In the genomic region with DNA sequence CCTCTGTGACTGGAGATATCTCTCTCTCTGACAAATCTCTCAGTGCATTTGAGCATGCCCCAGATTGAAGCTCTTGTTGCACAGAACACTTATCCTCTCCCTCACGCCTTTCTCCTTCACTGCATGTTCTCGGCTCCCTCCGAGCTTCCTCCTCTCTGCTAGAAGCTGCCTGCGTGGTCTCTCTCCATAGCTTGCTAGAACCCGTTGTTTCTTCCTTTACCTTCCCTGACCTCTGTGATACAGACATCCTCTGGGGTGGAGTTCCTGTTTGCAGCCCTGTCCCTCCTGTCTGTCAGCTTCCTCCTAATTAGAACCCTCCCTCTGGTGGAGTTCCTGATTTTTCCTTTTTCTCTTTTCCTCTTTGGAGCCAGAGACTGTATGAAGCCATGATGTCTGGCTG, we compare ENCODE assay signal across 14 mouse cellular contexts.
A peak's percentile ranks its signal among the peaks of the same experiment; 100 is the strongest.
DNase-seq lines count a peak whose midpoint lies in the region; ATAC-seq and TF ChIP-seq lines count a peak whose summit lies in the region.
"Had no signal": no experiment of that assay in that cellular context is flagged by ENCODE, and none has a peak within 500 bp of the region (broad histone marks: within the 10 kb centered on the region; RNA-seq: fewer than 3 reads in every experiment).

No protein-coding gene starts in this region.

- H3K27me3 ChIP-seq in heart, embryonic 15.5 days = no peaks in the 10 kb centered on the region
- H3K27me3 ChIP-seq in limb, embryonic 10.5 days (ENCODE audit: low read depth, poor library complexity, severe bottlenecking) = no peaks in the 10 kb centered on the region
- H3K27me3 ChIP-seq in forebrain, postnatal 0 days (ENCODE audit: insufficient read depth, low read length) = no peaks in the 10 kb centered on the region
- H3K27me3 ChIP-seq: CH12.LX; limb, embryonic 13.5 days; midbrain, embryonic 15.5 days had no signal

- no peaks in the 10 kb centered on the region for H3K9me3 ChIP-seq in heart, embryonic 15.5 days (replicated peaks)
- no peaks in the 10 kb centered on the region for H3K9me3 ChIP-seq in limb, embryonic 10.5 days (replicated peaks)
- H3K9me3 ChIP-seq in forebrain, postnatal 0 days (ENCODE audit: low read length) = no peaks in the 10 kb centered on the region
- H3K9me3 ChIP-seq: limb, embryonic 13.5 days; midbrain, embryonic 15.5 days had no signal

- no peak overlapping the region for H3K4me2 ChIP-seq in heart, embryonic 15.5 days
- H3K4me2 ChIP-seq in forebrain, postnatal 0 days (ENCODE audit: low read depth) = no peak overlapping the region
- H3K4me2 ChIP-seq: limb, embryonic 13.5 days; midbrain, embryonic 15.5 days had no signal

- TF ChIP-seq POLR2A in cortical plate, adult 2 months (IDR thresholded peaks at IDR 0.05; ENCODE audit: extremely low read depth, insufficient read depth, low read length) = no peak

- H3K27ac ChIP-seq in layer of hippocampus, adult 2 months = peak overlapping the region; percentile 43
- H3K27ac ChIP-seq in cortical plate, adult 2 months (ENCODE audit: insufficient read depth, low read length) = 0 out of 2 replicates have a peak overlapping the region, but pooled peaks have one; percentile 28
- H3K27ac ChIP-seq in heart, embryonic 15.5 days = peak overlapping the region; percentile 47
- no peak overlapping the region for H3K27ac ChIP-seq in limb, embryonic 10.5 days
- H3K27ac ChIP-seq in forebrain, postnatal 0 days (ENCODE audit: low read depth, low read length) = no peak overlapping the region
- H3K27ac ChIP-seq: limb, embryonic 13.5 days; midbrain, embryonic 15.5 days had no signal

- no peak overlapping the region for H3K4me3 ChIP-seq in layer of hippocampus, adult 2 months
- no peak overlapping the region for H3K4me3 ChIP-seq in cortical plate, adult 2 months (ENCODE audit: insufficient read depth, low read length)
- H3K4me3 ChIP-seq in heart, embryonic 15.5 days = no peak overlapping the region
- no peak overlapping the region for H3K4me3 ChIP-seq in limb, embryonic 10.5 days
- H3K4me3 ChIP-seq in forebrain, postnatal 0 days (ENCODE audit: low read depth, low read length) = no peak overlapping the region
- H3K4me3 ChIP-seq: limb, embryonic 13.5 days; midbrain, embryonic 15.5 days had no signal

- WGBS in heart, embryonic 15.5 days = 25% methylated on average over 5 of the region's 5 CpGs
- 64% methylated on average over 5 of the region's 5 CpGs for WGBS in limb, embryonic 10.5 days
- WGBS in forebrain, postnatal 0 days = 71% methylated on average over 5 of the region's 5 CpGs

- ATAC-seq in heart, embryonic 15.5 days (replicated peaks; ENCODE audit: insufficient number of reproducible peaks, insufficient read depth, low FRiP score, low read depth) = no peak
- peak; percentile 82 for ATAC-seq in megakaryocyte, adult 5-6 weeks (ENCODE audit: poor library complexity, severe bottlenecking)
- no peak for ATAC-seq in forebrain, postnatal 0 days
- ATAC-seq: midbrain, embryonic 15.5 days had no signal

- H3K4me1 ChIP-seq in cortical plate, adult 2 months (ENCODE audit: control insufficient read depth, insufficient read depth, low read length) = peaks cover 11% of the 10 kb centered on the region
- peaks cover 53% of the 10 kb centered on the region for H3K4me1 ChIP-seq in heart, embryonic 15.5 days (replicated peaks)
- H3K4me1 ChIP-seq in limb, embryonic 10.5 days = peaks cover 51% of the 10 kb centered on the region
- H3K4me1 ChIP-seq in forebrain, postnatal 0 days (ENCODE audit: insufficient read depth) = peaks cover 17% of the 10 kb centered on the region

- TF ChIP-seq CTCF in layer of hippocampus, adult 2 months (conservative IDR thresholded peaks at IDR 0.05) = no peak; the same call in 1 of the 2 replicates
- TF ChIP-seq CTCF in cortical plate, adult 2 months (IDR thresholded peaks at IDR 0.05; ENCODE audit: extremely low read depth, insufficient read depth, low read length) = no peak
- TF ChIP-seq CTCF in forebrain, postnatal 0 days (IDR thresholded peaks at IDR 0.05; ENCODE audit: low read depth) = no peak

- H3K9ac ChIP-seq in heart, embryonic 15.5 days = no peak overlapping the region
- no peak overlapping the region for H3K9ac ChIP-seq in forebrain, postnatal 0 days
- H3K9ac ChIP-seq: limb, embryonic 13.5 days; midbrain, embryonic 15.5 days had no signal

- no peaks in the 10 kb centered on the region for H3K36me3 ChIP-seq in heart, embryonic 15.5 days
- H3K36me3 ChIP-seq in limb, embryonic 10.5 days = no peaks in the 10 kb centered on the region
- no peaks in the 10 kb centered on the region for H3K36me3 ChIP-seq in forebrain, postnatal 0 days (ENCODE audit: insufficient read depth)
- H3K36me3 ChIP-seq: limb, embryonic 13.5 days; midbrain, embryonic 15.5 days had no signal

- no peak for DNase-seq in layer of hippocampus, adult 2 months (ENCODE audit: low spot score in 2 of 2)
- DNase-seq in layer of hippocampus, adult 9-11 months = no peak
- no peak for DNase-seq in limb, embryonic 10.5 days (ENCODE audit: low spot score)
- DNase-seq in forebrain, postnatal 0 days = no peak
- DNase-seq: cerebellum, adult 9-10 months; kidney, adult 18-20 months; right cerebral cortex, postnatal 4 days; thymus, adult 2 months had no signal

Comparison
In these comparisons a context has a peak if more than half of its experiments do, and no peak if none do; other contexts are left out.
1. H3K27ac ChIP-seq: peak in layer of hippocampus, adult 2 months (single experiment), cortical plate, adult 2 months (single experiment) and heart, embryonic 15.5 days (single experiment); none in limb, embryonic 10.5 days (single experiment) and forebrain, postnatal 0 days (single experiment).